Mouse (Mus musculus) liver, embryonic 18 days (tissue): ENCODE results near the gene Gpr142. TPM values are rescaled to one million over a fixed set of nuclear protein-coding genes. Genes with fewer than 3 reads are reported as not detected.

ENCODE experiments used
- polyA plus RNA-seq: library from polyadenylated mRNA; depleted of rRNA; stranded (reverse); fragments of >200 nt; gene quantifications from 2 replicates; pipeline ENCODE4 v1.2.3, GENCODE M21; 2012; rRNA removed

The Gpr142 gene
- polyA plus RNA-seq = not detected in 2 replicates

DNA sequence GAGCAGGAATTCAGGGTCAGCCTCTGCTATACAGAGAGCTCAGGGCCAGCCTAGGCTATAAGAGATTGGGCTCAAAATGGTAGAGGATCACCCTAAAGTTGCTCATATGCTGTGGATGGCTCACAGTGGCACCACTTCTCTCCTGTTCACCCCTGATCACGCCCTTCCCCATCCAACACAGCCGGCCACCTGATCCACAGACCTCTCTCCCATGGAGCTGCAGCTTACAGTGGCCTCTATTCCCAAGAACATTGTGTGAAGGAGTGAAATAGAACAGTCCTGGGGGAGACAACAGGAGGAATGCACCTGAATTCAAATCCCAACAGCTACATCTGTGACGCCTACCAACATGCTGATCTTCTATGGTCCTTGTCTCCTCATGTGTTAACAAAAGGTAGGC, at the start of gene Gpr142:
Gpr142 (plus strand) TSS at position 301 of the 400 bp plus-strand sequence.

DNA sequence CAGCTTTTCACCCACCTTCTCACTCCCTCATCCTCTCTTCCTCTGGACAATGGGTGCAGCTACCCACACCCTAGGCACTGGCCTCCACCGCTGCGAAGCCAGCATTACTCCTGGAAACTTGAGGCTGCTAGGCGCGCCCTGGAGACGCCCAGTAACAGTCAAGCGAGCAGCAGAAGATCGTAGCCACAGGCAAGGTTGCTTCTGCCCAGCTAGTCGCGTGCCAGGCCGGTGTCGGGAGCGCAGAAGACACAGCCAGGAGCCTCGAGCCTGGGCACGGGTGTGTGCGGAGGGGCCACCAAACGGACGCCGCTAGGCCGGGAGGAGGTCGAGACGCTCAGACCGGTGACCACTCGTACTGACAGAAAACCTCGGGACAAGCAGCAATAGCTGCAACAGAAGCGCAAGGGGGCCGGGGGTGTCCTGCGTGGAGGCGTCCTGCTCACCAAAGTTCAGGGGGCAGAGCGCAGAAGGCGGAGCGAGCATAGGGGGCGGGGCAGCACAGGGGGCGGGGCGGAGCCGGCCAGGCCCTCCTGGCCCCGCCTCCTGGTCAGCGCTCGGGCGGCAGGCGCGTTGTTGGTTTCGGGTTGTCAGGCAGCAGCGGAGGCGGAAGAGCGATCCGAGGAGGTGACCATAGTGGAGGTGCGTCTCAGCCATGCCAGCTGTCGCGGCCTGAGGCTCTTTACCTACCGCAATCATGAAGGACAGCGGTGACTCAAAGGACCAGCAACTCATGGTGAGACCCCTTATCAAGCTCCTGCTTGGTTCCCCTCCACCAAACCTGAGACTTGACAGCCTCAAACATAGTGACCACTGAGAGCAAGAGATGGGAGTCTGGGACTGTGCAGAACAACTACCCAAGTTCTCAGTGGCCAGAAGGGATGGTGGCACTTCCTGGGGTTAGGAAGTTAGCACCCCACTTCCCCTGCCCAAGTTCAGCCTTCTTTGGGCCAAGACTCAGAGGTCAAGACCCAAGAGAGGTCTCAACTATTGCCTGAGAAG, 33.6 kb upstream of the Gpr142 start, which contains the start of gene Kif19a:
Kif19a (plus strand) TSS at position 569 of the 999 bp plus-strand sequence.

GRCm38 (mm10) chr11:114795848-114796322, 2.8 kb upstream of the Gpr142 start, which contains the start of gene Btbd17:
Btbd17 (minus strand) TSS chr11:114795945.

GRCm38 (mm10) chr11:114850452-114851268, 51.9 kb downstream of the Gpr142 start, which contains the start of gene Gprc5c:
Gprc5c (plus strand) TSS chr11:114851152.

Other genes with a start within 250 kb of the Gpr142 start
- gene Rpl38, start 130.4 kb upstream of the Gpr142 start, polyA plus RNA-seq = 1,489 and 1,642 TPM in 2 replicates
- gene Ttyh2, start 123.5 kb upstream of the Gpr142 start, polyA plus RNA-seq = 6.7 and 7.3 TPM in 2 replicates
- gene Dnaic2, start 71.5 kb upstream of the Gpr142 start, polyA plus RNA-seq = 6.2 and 8.1 TPM in 2 replicates
- 0.16 and 0.17 TPM in 2 replicates for gene Kif19a, start 33.5 kb upstream of the Gpr142 start, polyA plus RNA-seq
- gene Btbd17, start 3.0 kb upstream of the Gpr142 start, polyA plus RNA-seq = 0.06 and 0.14 TPM in 2 replicates
- gene Gprc5c, start 52.2 kb downstream of the Gpr142 start, polyA plus RNA-seq = 10.7 and 12.3 TPM in 2 replicates
- 3.2 and 3.8 TPM in 2 replicates for gene Cd300a, start 91.1 kb downstream of the Gpr142 start, polyA plus RNA-seq
- 2.8 and 3.0 TPM in 2 replicates for gene Cd300lb, start 135.5 kb downstream of the Gpr142 start, polyA plus RNA-seq
- gene Cd300c, start 170.2 kb downstream of the Gpr142 start, polyA plus RNA-seq = 0.32 and 0.46 TPM in 2 replicates
- 2.3 and 3.2 TPM in 2 replicates for gene Cd300ld, start 191.0 kb downstream of the Gpr142 start, polyA plus RNA-seq
- gene Cd300c2, start 203.0 kb downstream of the Gpr142 start, polyA plus RNA-seq = 14.0 and 14.4 TPM in 2 replicates
- 0.10 TPM in 1 of 2 replicates, not detected in the other for gene Cd300ld2, start 217.3 kb downstream of the Gpr142 start, polyA plus RNA-seq
- gene Cd300ld4, start 228.1 kb downstream of the Gpr142 start, polyA plus RNA-seq = 0.19 and 0.23 TPM in 2 replicates
- gene Cd300ld5, start 238.8 kb downstream of the Gpr142 start, polyA plus RNA-seq = 0.29 and 0.49 TPM in 2 replicates
- 1.1 and 1.3 TPM in 2 replicates for gene Cd300ld3, start 249.5 kb downstream of the Gpr142 start, polyA plus RNA-seq